Mouse (Mus musculus): ENCODE results near the gene Foxj3. TPM values are rescaled to one million over a fixed set of nuclear protein-coding genes. Genes with fewer than 3 reads are reported as not detected.

Gene Foxj3
- polyA plus RNA-seq, 1 experiment from 2014 or later = 14.6 TPM

DNA sequence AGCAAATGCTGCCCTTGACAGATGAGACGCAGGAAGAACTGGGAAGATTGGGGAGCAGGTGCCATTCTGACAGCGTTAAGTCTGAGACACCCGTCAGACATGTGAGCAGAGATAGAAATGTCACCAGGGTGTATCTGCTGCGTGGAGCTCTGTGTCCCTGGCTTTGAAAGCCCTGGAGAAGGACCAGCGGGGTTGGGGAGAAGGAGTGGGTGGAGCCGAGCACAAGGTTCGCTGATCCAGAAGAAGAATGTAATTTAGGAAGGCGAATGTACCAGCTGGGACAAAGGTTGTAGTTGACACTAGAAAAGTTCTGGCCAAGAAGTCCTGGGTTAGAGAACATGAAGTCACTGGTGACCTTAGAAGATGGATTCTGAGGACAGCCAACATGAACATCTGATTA is 129.3 kb downstream of the Foxj3 start:
- ATAC-seq (replicated peaks; ENCODE audit: low FRiP score, low read depth) = no peak
- H3K36me3 ChIP-seq (ENCODE audit: insufficient read depth, low read length) = no peaks in the 10 kb centered on the region
- WGBS = 30% methylated on average over 8 of the region's 8 CpGs

DNA sequence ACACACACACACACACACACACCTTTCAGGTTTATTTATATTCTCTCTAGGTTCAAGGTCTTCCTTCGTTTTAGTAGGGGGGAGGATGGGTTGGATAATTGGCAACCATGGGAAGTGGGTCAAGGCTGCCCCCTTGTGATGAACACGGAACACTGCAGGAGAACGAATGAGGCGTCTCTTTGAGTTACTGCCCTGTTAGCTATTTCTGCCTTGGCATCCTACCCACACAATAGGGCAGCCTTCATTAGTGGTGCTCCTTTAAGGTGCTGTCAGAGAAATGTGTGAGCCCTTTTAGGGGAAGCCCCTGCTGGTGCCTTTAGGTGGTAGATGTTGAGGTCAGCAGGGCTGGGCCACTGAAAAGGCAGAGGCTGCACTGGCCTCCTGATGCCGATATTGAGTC is 130.7 kb downstream of the Foxj3 start:
- peak; percentile 83 for TF ChIP-seq CTCF (IDR thresholded peaks at IDR 0.05; ENCODE audit: low read depth)
- Histone ChIP-seq H3K4me2 (ENCODE audit: low read length) (no peak overlapping the region), H3K27me3 (ENCODE audit: insufficient read depth, low read length) (no peaks in the 10 kb centered on the region), H3K9ac (ENCODE audit: low read depth, low read length) (no peak overlapping the region), H3K27ac (no peak overlapping the region), H3K36me3 (ENCODE audit: insufficient read depth, low read length) (no peaks in the 10 kb centered on the region), H3K9me3 (replicated peaks; ENCODE audit: low read length) (no peaks in the 10 kb centered on the region), H3K4me1 (replicated peaks; ENCODE audit: insufficient read depth, low read length) (no peaks in the 10 kb centered on the region), H3K4me3 (replicated peaks; ENCODE audit: low read depth, low read length) (no peak overlapping the region)
- WGBS = 25% methylated on average over 5 of the region's 5 CpGs
- ATAC-seq (replicated peaks; ENCODE audit: low FRiP score, low read depth) (0 out of 2 replicates have a peak, but pooled peaks have one; percentile 33), DNase-seq (ENCODE audit: low spot score) (peak; percentile 66)

More for the DNA sequence above, 129.3 kb downstream of the Foxj3 start:
- peak; percentile 22 for DNase-seq (ENCODE audit: low spot score)
- H3K4me2 ChIP-seq (ENCODE audit: low read length) = no peak overlapping the region
- H3K27ac ChIP-seq = no peak overlapping the region
- no peaks in the 10 kb centered on the region for H3K4me1 ChIP-seq (replicated peaks; ENCODE audit: insufficient read depth, low read length)
- H3K27me3 ChIP-seq (ENCODE audit: insufficient read depth, low read length) = no peaks in the 10 kb centered on the region
- no peaks in the 10 kb centered on the region for H3K9me3 ChIP-seq (replicated peaks; ENCODE audit: low read length)
- no peak for TF ChIP-seq CTCF (IDR thresholded peaks at IDR 0.05; ENCODE audit: low read depth)
- H3K9ac ChIP-seq (ENCODE audit: low read depth, low read length) = no peak overlapping the region
- H3K4me3 ChIP-seq (replicated peaks; ENCODE audit: low read depth, low read length) = no peak overlapping the region

DNA sequence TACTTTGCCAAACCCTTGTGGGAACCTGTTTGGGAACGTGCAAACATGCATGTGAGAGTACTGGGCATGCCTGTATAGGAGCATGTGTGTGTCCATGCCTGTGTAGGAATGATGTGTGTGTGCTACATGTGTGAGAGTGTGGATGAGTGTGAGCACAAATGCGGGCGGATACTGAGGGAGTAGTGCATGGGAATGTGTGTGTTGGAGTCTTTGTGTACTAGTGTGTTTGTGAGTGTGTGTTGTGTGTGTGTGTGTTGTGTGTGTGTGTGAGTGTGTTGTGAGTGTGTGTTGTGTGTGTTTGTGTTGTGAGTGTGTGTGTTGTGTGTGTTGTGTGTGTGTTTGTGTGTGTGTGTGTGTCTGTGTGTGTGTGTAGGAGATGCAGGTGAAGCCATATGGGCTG is 131.4 kb downstream of the Foxj3 start:
- ATAC-seq (replicated peaks; ENCODE audit: low FRiP score, low read depth) (no peak), DNase-seq (ENCODE audit: low spot score) (no peak)
- no peak overlapping the region for H3K27ac ChIP-seq
- H3K9ac ChIP-seq (ENCODE audit: low read depth, low read length) = no peak overlapping the region
- H3K4me3 ChIP-seq (replicated peaks; ENCODE audit: low read depth, low read length) = no peak overlapping the region
- H3K4me1 ChIP-seq (replicated peaks; ENCODE audit: insufficient read depth, low read length) = no peaks in the 10 kb centered on the region
- WGBS = 85% methylated on average over 3 of the region's 3 CpGs
- no peaks in the 10 kb centered on the region for H3K36me3 ChIP-seq (ENCODE audit: insufficient read depth, low read length)
- H3K9me3 ChIP-seq (replicated peaks; ENCODE audit: low read length) = no peaks in the 10 kb centered on the region
- no peaks in the 10 kb centered on the region for H3K27me3 ChIP-seq (ENCODE audit: insufficient read depth, low read length)
- TF ChIP-seq CTCF (IDR thresholded peaks at IDR 0.05; ENCODE audit: low read depth) = no peak
- H3K4me2 ChIP-seq (ENCODE audit: low read length) = no peak overlapping the region

DNA sequence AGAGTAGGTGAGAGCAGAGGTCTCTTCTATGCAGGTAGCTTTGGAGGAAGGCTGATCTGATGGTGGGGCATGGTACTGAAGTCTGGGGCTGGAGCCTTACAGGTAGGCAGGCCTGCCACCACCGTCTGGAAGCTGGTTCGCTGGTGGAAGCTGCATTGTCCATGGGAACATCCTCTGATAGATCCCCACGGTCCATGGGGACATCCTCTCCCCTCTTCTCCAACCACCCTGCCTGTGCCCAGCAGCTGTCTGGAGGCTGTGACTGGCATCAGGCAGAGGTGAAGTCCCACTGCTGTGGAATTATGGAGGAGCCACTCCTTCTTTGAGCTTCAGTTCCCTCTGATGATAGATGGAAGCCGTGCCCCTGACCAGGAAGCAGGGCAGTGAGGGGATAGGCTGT is 131.8 kb downstream of the Foxj3 start:
- Histone ChIP-seq H3K4me2 (ENCODE audit: low read length) (no peak overlapping the region), H3K4me1 (replicated peaks; ENCODE audit: insufficient read depth, low read length) (no peaks in the 10 kb centered on the region), H3K36me3 (ENCODE audit: insufficient read depth, low read length) (no peaks in the 10 kb centered on the region), H3K4me3 (replicated peaks; ENCODE audit: low read depth, low read length) (no peak overlapping the region), H3K27ac (no peak overlapping the region), H3K27me3 (ENCODE audit: insufficient read depth, low read length) (no peaks in the 10 kb centered on the region), H3K9me3 (replicated peaks; ENCODE audit: low read length) (no peaks in the 10 kb centered on the region), H3K9ac (ENCODE audit: low read depth, low read length) (no peak overlapping the region)
- ATAC-seq (replicated peaks; ENCODE audit: low FRiP score, low read depth) = no peak
- TF ChIP-seq CTCF (IDR thresholded peaks at IDR 0.05; ENCODE audit: low read depth) = no peak
- no peak for DNase-seq (ENCODE audit: low spot score)
- 67% methylated on average over 4 of the region's 4 CpGs for WGBS

DNA sequence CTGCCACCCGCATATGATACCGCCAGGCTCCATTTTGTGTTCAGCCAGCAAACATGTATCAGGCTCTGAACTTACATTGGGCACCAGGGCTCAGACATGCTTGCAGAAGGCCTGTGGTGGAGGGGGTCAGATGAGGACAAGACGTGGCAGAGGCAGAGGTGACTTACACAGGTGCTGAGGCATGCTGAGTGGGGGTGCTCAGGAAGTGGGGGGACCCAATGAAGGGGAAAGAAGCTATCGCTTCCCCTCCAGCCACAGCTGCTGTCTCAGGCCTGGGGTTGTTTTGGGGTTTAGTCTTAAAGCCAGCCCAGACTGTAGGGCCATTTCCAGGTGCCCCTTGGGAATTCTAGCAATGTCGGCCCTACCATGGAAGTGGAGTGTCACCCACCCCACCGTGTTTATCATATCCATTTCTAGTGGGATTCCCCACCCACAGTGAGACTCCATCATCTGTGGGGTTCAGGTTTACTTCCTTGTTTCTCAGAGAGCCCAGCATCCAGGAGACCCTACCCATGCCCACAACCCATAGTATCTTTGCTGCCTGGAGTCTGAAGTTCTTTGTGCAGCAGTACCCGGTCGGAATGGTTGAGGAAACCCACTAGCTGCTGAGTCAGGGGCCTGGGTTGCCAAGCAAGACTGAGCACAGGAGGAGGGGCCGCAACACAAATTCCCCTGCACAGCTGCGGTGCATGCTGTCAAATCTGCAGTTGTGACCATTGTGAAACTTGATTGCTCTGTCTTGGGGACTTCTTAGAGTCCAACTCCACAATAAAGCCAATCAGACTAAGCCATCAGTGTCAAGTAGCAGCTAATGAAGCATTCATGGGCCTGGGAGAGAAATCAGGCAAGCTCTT is 132.8 kb downstream of the Foxj3 start:
- no peak for TF ChIP-seq CTCF (IDR thresholded peaks at IDR 0.05; ENCODE audit: low read depth)
- H3K36me3 ChIP-seq (ENCODE audit: insufficient read depth, low read length) = no peaks in the 10 kb centered on the region
- H3K27ac ChIP-seq = no peak overlapping the region
- no peak overlapping the region for H3K4me3 ChIP-seq (replicated peaks; ENCODE audit: low read depth, low read length)
- H3K9ac ChIP-seq (ENCODE audit: low read depth, low read length) = no peak overlapping the region
- H3K27me3 ChIP-seq (ENCODE audit: insufficient read depth, low read length) = no peaks in the 10 kb centered on the region
- no peaks in the 10 kb centered on the region for H3K9me3 ChIP-seq (replicated peaks; ENCODE audit: low read length)
- DNase-seq (ENCODE audit: low spot score) (no peak), ATAC-seq (replicated peaks; ENCODE audit: low FRiP score, low read depth) (no peak)
- H3K4me1 ChIP-seq (replicated peaks; ENCODE audit: insufficient read depth, low read length) = no peaks in the 10 kb centered on the region
- WGBS = 65% methylated on average over 10 of the region's 10 CpGs
- no peak overlapping the region for H3K4me2 ChIP-seq (ENCODE audit: low read length)

GRCm38 (mm10) chr4:119670210-119670555 is 133.4 kb downstream of the Foxj3 start:
- no peak overlapping the region for H3K9ac ChIP-seq (ENCODE audit: low read depth, low read length)
- TF ChIP-seq CTCF (IDR thresholded peaks at IDR 0.05; ENCODE audit: low read depth) = no peak
- no peak overlapping the region for H3K4me3 ChIP-seq (replicated peaks; ENCODE audit: low read depth, low read length)
- H3K4me1 ChIP-seq (replicated peaks; ENCODE audit: insufficient read depth, low read length) = no peaks in the 10 kb centered on the region
- 51% methylated on average over 7 of the region's 7 CpGs for WGBS
- no peak for DNase-seq (ENCODE audit: low spot score)
- ATAC-seq (replicated peaks; ENCODE audit: low FRiP score, low read depth) = no peak
- H3K36me3 ChIP-seq (ENCODE audit: insufficient read depth, low read length) = no peaks in the 10 kb centered on the region
- no peak overlapping the region for H3K27ac ChIP-seq
- H3K9me3 ChIP-seq (replicated peaks; ENCODE audit: low read length) = no peaks in the 10 kb centered on the region
- no peaks in the 10 kb centered on the region for H3K27me3 ChIP-seq (ENCODE audit: insufficient read depth, low read length)
- no peak overlapping the region for H3K4me2 ChIP-seq (ENCODE audit: low read length)

Data from kidney, postnatal 0 days (tissue).